Mouse (Mus musculus) heart, postnatal 0 days (tissue): ENCODE data around the gene Bmpr2.

Experiments used
- CTCF ChIP-seq: IDR thresholded peaks from 2 replicates; pipeline ENCODE4 v1.5.1; 2016; ENCODE audit warnings: antibody characterized with exemption, control low read depth, low read depth
- EP300 ChIP-seq: IDR thresholded peaks from 2 replicates; pipeline ENCODE4 v1.6.1; 2016; ENCODE audit warnings: antibody characterized with exemption, low read depth

DNA sequence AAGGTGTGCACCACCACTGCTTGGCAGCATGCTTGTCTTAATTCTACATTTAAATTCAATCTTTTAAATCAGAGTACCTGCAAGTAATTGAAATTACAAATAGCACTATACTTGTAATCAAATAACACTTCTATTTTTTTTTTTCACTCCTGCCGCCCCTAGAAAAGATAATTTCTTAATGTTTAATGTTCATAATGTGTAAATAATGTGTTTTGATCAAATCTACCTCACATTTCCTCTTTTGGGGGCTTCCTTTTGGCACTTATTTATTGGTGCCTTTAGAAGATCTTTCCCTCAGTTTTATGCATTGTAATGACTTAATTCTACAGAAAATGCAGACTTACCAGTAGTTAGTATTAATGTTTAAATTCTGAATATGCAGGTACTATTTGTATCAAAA is 160.5 kb downstream of the Bmpr2 start:
- no peak for TF ChIP-seq CTCF
- TF ChIP-seq EP300 = no peak
